Mouse (Mus musculus) CD4-positive helper T cell, adult 2 months (primary cell): ENCODE measurements at regions not wholly inside any gene's neighbourhood (a gene's known extent, or its start where the extent isn't known, plus 50 kb on each side); places are given as distances from the start of the nearest gene placed in this dataset.

Experiments
- DNase-seq: peaks from one replicate; pipeline ENCODE4 v3.0.0-alpha.2; 2012; ENCODE audit warnings: low read depth, missing footprints, low spot score

DNA sequence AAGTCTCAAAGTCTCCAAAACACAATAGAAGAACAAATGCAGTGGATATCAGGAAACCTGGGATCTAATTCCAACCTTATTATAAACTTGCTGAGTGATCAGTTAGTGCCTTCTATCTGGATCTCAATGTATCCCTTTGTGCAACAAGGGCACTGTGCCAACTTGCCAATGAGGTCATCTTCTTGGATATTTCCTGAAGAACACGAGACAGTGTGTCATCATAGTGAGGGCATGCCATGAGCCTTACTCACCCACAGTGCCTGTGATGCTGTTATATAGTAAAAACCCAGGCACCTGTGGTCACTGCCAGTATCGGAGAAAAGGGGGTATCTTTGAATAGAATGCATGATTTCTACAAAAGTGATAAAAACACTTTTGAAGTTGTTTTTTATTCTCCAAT is 60.2 kb upstream of the Cd34 start:
- no peak for DNase-seq

DNA sequence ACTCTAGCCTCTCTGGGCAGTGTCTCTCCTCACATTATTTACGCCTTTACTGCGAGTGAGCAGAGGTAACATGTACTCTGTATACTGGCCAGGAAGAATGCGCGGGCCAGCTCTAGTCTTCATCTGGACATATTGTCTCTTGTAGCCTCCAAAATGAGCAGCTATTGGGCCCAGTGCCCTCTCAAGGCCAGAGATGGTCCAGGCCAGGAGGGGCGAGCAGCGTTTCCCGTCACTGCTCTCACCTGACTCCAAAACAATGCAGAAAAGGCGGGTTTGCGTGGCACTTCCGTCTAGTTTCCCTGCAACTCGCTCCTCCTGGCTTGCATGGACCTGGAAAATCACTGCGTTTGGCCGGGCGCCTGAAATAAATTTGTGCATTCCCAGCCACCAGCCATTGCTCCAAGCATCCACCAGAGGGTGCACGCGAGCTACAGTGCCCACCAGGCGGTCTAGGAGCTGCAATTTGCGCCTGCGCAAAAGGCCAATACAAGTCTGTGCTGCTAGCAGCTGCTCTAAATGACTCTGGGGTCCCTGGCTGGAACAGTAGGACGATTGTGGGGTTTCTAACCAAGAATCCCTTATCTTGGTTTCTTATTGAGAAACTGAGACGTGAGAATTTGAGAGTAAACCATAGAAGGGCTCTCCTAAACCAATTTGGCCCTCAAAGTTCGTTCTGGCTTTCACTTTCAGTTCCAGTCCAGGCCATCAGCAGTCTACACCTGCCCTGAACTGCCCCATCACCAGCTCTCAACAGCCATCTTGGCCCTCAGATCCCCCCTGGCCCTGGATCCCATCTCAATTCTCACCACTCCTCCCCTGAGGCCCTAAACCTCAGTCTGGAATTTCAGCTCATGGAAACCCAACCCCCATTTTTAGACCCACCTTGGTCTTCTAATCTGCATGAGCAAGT is 59.0 kb upstream of the Cd34 start:
- DNase-seq = peak; percentile 89

DNA sequence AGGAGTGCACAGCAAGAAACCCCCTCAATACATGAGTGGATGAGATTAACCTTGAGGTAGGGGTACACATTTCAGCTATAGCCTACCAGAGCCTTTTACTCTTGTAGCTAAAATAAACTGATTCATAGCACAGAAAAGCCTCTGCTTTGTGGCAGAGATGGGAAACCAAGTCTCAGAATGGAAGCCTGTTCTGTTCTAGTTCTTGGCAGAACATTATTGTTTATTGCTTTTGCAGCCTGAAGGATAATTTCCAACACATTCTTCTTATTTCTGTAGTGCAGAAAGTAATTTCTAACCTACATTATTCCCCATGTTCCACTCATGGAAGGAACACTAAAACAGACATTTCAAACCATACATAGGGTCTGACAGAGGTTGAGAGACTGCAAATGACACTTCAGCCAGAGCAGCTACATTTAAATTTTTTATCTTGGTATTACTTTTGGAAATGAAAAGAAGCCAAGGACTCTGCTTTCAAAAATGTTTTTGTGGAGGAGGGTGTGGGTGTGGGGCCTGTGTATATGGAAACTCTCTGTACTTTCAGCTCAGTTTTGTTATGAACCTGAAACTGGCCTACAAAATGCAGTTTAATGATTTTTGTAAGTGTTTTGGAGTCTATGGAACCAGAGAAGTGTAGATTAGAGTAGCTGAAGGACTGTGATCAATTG is 56.9 kb upstream of the Cd34 start:
- DNase-seq = no peak

GRCm38 (mm10) chr1:194885071-194885686 is 53.4 kb upstream of the Cd34 start:
- no peak for DNase-seq

- no peak for DNase-seq
Measured at GRCm38 (mm10) chr1:194885687-194886077, 52.9 kb upstream of the Cd34 start.
